Mouse (Mus musculus) hindbrain, embryonic 14.5 days (tissue): Measurements from ENCODE around the gene Fam13a. TPM values are rescaled to one million over a fixed set of nuclear protein-coding genes. Genes with fewer than 3 reads are reported as not detected.

ENCODE experiments used
- ATAC-seq: fragments of 200-750 bp; cut with Nextera tagmentation; 2 replicates; pipeline ENCODE4 v1.8.0; 2017; ENCODE audit warnings: moderate number of reproducible peaks, mild to moderate bottlenecking, moderate TSS enrichment, moderate library complexity; ENCODE audit not compliant: low FRiP score
- DNase-seq: peaks from one replicate; pipeline ENCODE4 v3.0.0-alpha.2; 2015; ENCODE audit warnings: low spot score
- H3K27ac ChIP-seq: fragments of 300-500 bp; sonication (generic); 2 replicates; pipeline ENCODE4 v1.5.1; 2014; ENCODE audit warnings: mild to moderate bottlenecking, moderate library complexity
- H3K27me3 ChIP-seq: fragments of 300-500 bp; sonication (generic); 2 replicates; pipeline ENCODE4 v1.6.1; 2014; ENCODE audit warnings: mild to moderate bottlenecking, low read length, mixed read lengths; ENCODE audit not compliant: control insufficient read depth, insufficient read depth
- H3K36me3 ChIP-seq: fragments of 300-500 bp; sonication (generic); replicated peaks from 2 replicates; pipeline ENCODE4 v1.6.1; 2014; ENCODE audit not compliant: control insufficient read depth, insufficient read depth
- H3K4me1 ChIP-seq: fragments of 300-500 bp; sonication (generic); replicated peaks from 2 replicates; pipeline ENCODE4 v1.6.1; 2014; ENCODE audit warnings: antibody characterized with exemption, low read length, mixed read lengths; ENCODE audit not compliant: control insufficient read depth, insufficient read depth
- H3K4me2 ChIP-seq: fragments of 300-500 bp; sonication (generic); replicated peaks from 2 replicates; pipeline ENCODE4 v1.6.1; 2014; ENCODE audit warnings: mild to moderate bottlenecking, moderate library complexity
- H3K4me3 ChIP-seq: fragments of 300-500 bp; sonication (generic); replicated peaks from 2 replicates; pipeline ENCODE4 v1.5.1; 2014; ENCODE audit warnings: mild to moderate bottlenecking, low read length
- H3K9ac ChIP-seq: fragments of 300-500 bp; sonication (generic); 2 replicates; pipeline ENCODE4 v1.6.1; 2014
- H3K9me3 ChIP-seq: fragments of 300-500 bp; sonication (generic); 2 replicates; pipeline ENCODE4 v1.6.1; 2016; ENCODE audit warnings: low read length; ENCODE audit not compliant: control insufficient read depth
- WGBS: fragments of 180-500 bp; shearing (Covaris S2); extraction: QIAGEN DNeasy Blood & Tissue Kit; methylation state at CpG from one replicate; pipeline ENCODE4 v1.1.7; 2014; 5-methylcytosine and 5-hydroxymethylcytosine counted together
- polyA plus RNA-seq: library from polyadenylated mRNA; unstranded; fragments of >200 nt; fragmentation: Nextera tagmentation; extraction: Ambion mirVana; gene quantifications from 2 replicates; pipeline ENCODE4 v1.2.1, GENCODE M21; 2014

Gene Fam13a
- 10.3 and 11.1 TPM in 2 replicates for polyA plus RNA-seq

DNA sequence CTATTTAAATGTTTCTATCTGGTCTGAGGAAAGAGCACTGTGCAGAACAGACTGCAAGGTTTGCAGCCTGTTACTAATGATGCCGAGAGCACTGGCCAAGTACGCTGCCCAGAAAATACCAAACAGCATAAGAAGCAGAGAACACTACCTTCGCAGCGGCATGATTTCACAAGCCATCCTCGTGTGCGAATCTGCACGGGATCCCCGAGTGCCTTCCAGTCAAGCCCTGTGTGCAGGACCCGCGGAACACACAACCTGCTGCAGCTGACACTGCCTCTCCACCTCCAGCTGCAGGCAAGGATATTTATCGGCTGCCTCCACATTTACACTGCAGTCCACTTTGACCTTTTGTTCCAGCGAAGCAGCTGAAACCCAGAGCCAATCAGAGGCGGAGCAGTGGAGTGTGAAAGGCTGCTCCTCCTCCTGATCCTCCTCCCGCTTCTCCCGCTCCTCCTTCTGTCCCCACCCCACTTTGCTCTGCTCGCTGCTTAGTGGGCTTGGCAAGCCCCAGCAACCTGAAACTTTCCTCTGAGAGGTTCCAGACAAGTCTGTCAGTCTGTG is at the start of gene Fam13a:
Gene Fam13a, minus strand, starts transcription at position 386 of the 561 bp plus-strand sequence.
- Histone ChIP-seq H3K9ac (peak within 1 kb of the TSS; percentile 72), H3K4me3 (peak within 1 kb of the TSS; percentile 55), H3K27ac (peak within 1 kb of the TSS; percentile 80), H3K4me2 (peak within 1 kb of the TSS; percentile 66), H3K36me3 (no peaks in the 10 kb centered on the region), H3K9me3 (no peaks in the 10 kb centered on the region), H3K27me3 (no peaks in the 10 kb centered on the region), H3K4me1 (peaks cover 8% of the 10 kb centered on the region)
- DNase-seq (peak; percentile 83), ATAC-seq (peak; percentile 98)
- WGBS, result 0% methylated on average over 16 of the region's 16 CpGs

DNA sequence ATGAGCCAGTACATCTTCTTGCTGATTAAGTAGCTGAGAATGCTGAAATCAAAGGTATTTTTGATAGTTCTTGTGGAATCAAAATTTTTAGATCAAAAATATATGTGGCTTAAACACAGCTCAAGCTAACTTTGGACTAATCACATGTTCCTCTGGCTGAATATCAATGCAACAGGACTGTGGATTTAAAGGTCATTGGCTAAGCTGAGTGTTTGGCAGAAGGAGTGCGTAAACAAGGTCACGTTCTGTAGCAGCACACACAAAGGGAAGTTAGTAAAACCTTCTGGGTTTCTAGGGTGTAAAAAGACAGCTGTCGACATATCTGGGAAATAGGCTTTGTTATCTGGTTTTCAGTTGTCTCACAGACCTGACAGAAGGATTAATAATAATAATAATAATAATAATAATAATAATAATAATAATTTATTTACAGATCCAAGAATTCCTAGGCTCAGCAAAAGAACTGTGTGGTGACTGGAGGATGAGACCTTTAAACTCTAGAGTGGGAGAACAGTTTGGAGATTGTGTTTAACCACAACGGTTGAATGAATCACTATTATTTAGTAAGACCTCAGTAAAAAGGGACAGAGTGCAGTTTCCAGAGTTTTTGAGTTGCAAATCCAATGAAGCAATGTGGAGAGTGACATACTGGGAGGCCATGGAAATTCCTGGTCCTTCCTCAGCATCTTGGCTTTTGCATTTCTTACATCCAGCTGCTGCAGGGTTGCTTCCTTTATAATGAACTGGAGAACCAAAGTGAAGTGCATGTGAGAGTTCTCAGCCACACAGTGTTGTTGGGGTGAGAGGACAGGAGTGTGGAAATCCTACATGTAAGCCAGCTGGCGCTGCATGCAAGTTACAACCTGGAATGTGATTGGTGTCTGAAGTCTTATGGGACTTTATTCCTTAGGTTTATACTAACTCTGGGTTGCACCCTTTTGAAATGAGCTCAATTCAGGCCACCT is 48.0 kb upstream of the Fam13a start:
- no peak for DNase-seq
- Histone ChIP-seq H3K4me3 (no peak overlapping the region), H3K4me1 (no peaks in the 10 kb centered on the region), H3K9me3 (no peaks in the 10 kb centered on the region), H3K27me3 (no peaks in the 10 kb centered on the region), H3K27ac (no peak overlapping the region), H3K4me2 (no peak overlapping the region), H3K9ac (no peak overlapping the region), H3K36me3 (no peaks in the 10 kb centered on the region)
- WGBS, result 84% methylated on average over 5 of the region's 5 CpGs
- no peak for ATAC-seq

DNA sequence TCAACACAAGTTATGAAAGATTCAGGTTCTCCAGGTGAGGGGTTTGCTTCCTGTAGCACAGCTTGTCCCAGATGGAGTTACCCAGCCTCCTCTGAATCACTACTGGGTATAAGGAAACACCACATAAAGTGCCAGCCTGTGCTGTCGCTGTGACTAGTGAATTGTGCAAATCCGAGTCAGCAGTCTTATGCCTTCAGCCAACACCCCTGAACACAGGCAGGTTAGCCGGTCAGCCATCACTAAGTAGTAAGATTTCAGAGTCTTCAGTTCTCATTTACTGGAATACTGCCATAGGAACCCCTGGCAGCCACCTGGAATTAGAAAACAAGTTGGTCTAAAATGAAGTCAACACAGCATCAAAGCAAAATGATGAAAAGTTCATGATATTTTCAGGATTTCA is 47.3 kb upstream of the Fam13a start:
- no peak overlapping the region for H3K4me2 ChIP-seq
- no peaks in the 10 kb centered on the region for H3K4me1 ChIP-seq
- H3K9ac ChIP-seq, result no peak overlapping the region
- H3K4me3 ChIP-seq, result no peak overlapping the region
- H3K27ac ChIP-seq, result no peak overlapping the region
- no peak for ATAC-seq
- no peaks in the 10 kb centered on the region for H3K36me3 ChIP-seq
- H3K27me3 ChIP-seq, result no peaks in the 10 kb centered on the region
- no peaks in the 10 kb centered on the region for H3K9me3 ChIP-seq
- 81% methylated on average over 3 of the region's 3 CpGs for WGBS
- no peak for DNase-seq

DNA sequence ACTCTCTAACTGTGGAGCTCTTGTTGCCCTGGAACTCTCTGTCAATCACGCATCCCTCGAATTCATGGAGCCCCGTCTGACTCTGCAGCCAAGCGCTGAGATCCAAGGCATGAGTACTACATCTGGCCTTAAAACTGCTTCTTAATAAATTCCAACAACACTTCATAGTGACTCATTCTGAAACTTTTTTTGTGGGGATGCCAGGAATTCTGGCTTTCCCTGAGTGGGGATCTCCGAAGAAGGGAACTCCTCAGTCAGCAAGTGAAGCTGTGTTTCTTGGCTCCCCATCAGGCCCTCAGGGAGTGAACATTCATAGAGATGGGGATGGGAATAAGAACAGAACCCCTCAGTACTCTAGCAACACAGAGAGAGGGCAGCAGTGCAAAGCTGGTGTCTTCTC is 43.8 kb upstream of the Fam13a start:
- Histone ChIP-seq H3K4me1 (no peaks in the 10 kb centered on the region), H3K9me3 (no peaks in the 10 kb centered on the region), H3K4me3 (no peak overlapping the region), H3K27me3 (no peaks in the 10 kb centered on the region), H3K27ac (no peak overlapping the region), H3K4me2 (no peak overlapping the region), H3K9ac (no peak overlapping the region), H3K36me3 (no peaks in the 10 kb centered on the region)
- WGBS, result 92% methylated on average over 5 of the region's 5 CpGs
- ATAC-seq (no peak), DNase-seq (no peak)

DNA sequence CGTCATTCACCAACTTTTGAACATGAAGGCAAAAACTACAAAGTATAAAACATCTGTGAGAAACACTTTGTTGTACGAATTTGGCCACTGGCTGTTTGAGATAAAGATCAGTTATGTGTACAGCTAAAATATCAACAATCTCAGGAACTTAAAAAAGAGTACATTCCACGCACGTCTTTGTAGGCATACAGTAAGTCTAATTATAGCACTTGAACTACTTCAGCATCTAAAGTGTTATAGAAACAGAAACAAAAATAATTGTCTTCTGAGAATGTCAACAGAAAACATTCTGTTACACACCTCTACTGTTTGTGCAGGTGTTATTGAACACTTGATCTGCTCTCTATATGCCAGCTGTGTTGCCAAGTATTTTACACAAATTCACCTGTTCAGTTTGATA is 40.1 kb upstream of the Fam13a start:
- no peaks in the 10 kb centered on the region for H3K27me3 ChIP-seq
- no peak overlapping the region for H3K4me3 ChIP-seq
- no peak overlapping the region for H3K9ac ChIP-seq
- WGBS, result 76% methylated on average over 4 of the region's 4 CpGs
- H3K9me3 ChIP-seq, result no peaks in the 10 kb centered on the region
- no peak for ATAC-seq
- H3K4me2 ChIP-seq, result no peak overlapping the region
- no peak overlapping the region for H3K27ac ChIP-seq
- no peaks in the 10 kb centered on the region for H3K36me3 ChIP-seq
- DNase-seq, result no peak
- no peaks in the 10 kb centered on the region for H3K4me1 ChIP-seq

DNA sequence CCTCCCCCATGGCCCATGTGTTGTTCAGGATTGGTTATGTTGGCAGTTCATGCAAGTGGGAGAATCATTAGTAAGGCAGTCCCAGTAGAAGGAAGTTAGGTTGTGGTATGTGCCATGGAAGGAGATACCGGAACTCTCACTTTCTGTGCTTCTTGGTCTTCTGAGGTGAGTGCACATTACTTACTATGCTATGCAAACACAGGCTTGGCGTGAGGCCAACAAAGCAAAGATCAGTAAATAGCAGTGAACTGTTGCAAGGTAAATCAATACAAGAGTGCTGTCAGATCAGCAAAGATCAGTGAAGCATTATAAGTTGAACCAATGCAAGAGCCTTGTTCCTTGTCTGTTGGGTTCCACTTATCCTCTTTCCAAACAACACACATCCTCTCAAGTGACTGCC is 28.9 kb upstream of the Fam13a start:
- H3K4me3 ChIP-seq, result no peak overlapping the region
- H3K9me3 ChIP-seq, result no peaks in the 10 kb centered on the region
- H3K27me3 ChIP-seq, result no peaks in the 10 kb centered on the region
- H3K4me2 ChIP-seq, result no peak overlapping the region
- no peak for ATAC-seq
- no peak overlapping the region for H3K27ac ChIP-seq
- DNase-seq, result no peak
- WGBS, result 85% methylated on average over 2 of the region's 2 CpGs
- H3K4me1 ChIP-seq, result no peaks in the 10 kb centered on the region
- no peaks in the 10 kb centered on the region for H3K36me3 ChIP-seq
- no peak overlapping the region for H3K9ac ChIP-seq

DNA sequence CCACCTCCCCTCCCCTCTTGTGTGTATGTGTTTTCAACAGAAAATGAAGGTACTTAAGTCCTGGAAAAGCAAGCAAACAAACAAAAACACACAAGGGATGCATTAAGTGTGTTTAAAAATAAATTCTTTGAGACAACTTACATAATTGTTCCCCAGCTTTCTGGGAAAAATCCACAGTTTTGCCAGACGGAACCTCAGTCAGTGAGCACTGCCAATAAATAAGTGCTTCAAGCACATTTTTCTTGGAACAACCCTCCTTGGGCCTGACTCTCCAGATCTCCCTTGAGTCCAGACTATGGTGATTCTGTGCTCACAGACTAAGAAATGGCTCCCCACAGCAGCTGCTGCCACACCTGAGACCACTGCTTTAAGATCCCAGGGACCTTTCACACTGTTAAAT is 15.4 kb upstream of the Fam13a start:
- ATAC-seq (no peak), DNase-seq (no peak)
- Histone ChIP-seq H3K27me3 (no peaks in the 10 kb centered on the region), H3K4me2 (no peak overlapping the region), H3K4me1 (no peaks in the 10 kb centered on the region), H3K27ac (no peak overlapping the region), H3K4me3 (no peak overlapping the region), H3K9ac (no peak overlapping the region), H3K36me3 (no peaks in the 10 kb centered on the region), H3K9me3 (no peaks in the 10 kb centered on the region)
- 76% methylated on average over 1 of the region's 1 CpGs for WGBS

DNA sequence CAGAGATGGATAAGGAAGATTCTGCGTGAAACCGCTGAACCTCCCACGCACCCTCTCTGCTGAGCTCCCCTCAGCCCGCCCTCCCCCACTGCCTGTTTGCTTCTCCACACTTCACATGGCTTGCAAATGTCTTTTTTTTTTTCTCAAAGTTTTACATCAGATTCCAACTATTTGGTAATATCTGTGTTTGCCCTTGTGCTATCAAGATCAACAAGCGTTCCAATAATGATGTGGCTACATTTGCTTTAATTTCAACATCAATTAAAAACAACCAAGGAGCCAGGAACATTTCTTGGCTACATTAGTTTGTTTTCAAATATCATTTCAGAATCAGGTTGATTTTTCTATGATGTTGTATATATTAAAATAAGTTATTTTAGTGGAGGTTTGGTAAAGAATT is 8.4 kb upstream of the Fam13a start:
- Histone ChIP-seq H3K27me3 (no peaks in the 10 kb centered on the region), H3K36me3 (no peaks in the 10 kb centered on the region), H3K4me2 (no peak overlapping the region), H3K4me3 (no peak overlapping the region), H3K9me3 (no peaks in the 10 kb centered on the region), H3K27ac (no peak overlapping the region), H3K4me1 (no peaks in the 10 kb centered on the region), H3K9ac (no peak overlapping the region)
- DNase-seq (no peak), ATAC-seq (no peak)
- WGBS, result 89% methylated on average over 5 of the region's 5 CpGs

DNA sequence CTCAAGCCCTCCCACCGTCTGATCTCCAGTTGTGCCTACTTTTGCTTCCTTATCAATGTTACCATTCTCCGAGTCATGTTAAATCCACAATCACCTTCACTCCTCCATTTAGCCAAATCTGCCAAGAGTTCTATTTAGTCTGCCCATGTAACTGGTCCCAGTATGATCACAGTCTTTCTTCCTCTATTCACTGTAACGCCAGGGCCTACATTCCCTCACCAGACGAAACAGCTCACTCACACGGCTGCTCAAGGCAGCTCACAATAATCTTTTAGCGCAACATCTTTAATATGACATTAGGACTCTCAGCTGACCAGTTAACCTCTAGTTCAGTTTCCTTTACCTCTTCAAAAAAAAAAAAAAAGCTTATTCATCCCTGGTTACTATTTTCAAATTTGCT is 7.2 kb upstream of the Fam13a start:
- DNase-seq (no peak), ATAC-seq (no peak)
- Histone ChIP-seq H3K27ac (no peak overlapping the region), H3K27me3 (no peaks in the 10 kb centered on the region), H3K4me1 (no peaks in the 10 kb centered on the region), H3K9ac (no peak overlapping the region), H3K4me2 (no peak overlapping the region), H3K4me3 (no peak overlapping the region), H3K9me3 (no peaks in the 10 kb centered on the region), H3K36me3 (no peaks in the 10 kb centered on the region)
- 83% methylated on average over 6 of the region's 6 CpGs for WGBS
